Mouse (Mus musculus) heart, adult 11 months (tissue): ENCODE data around the gene Rpl15.

Experiments used
- DNase-seq: peaks from one replicate; pipeline ENCODE4 v3.0.0; 2022

Gene Rpl15

GRCm38 (mm10) chr14:18270529-18271441 lies at the start of gene Rpl15, which contains the start of gene Nkiras1:
Gene Rpl15, minus strand, starts transcription at chr14:18271391.
Gene Nkiras1, plus strand, starts transcription at chr14:18271136.
- DNase-seq: peak; percentile 100

GRCm38 (mm10) chr14:18317457-18318411 lies 46.5 kb upstream of the Rpl15 start:
- DNase-seq: peak; percentile 87

DNA sequence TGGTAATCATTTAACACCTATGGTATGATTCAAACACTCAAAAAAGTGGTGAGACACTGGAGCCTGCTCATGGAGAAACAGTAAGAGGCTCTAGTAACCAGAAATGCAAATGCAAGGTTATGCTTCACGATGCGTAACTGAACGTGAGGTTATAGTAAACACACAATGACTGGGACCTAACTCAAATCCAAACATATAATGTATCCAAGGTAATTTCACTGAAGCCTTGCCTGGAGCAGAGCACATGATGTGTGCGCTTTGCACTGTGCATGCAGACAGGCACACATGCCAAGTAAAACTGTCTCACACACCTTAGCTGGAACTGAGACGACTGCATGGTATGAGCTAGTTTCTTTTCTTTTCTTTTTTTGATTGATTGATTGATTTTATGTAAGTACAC lies 33.0 kb upstream of the Rpl15 start:
- DNase-seq: no peak

DNA sequence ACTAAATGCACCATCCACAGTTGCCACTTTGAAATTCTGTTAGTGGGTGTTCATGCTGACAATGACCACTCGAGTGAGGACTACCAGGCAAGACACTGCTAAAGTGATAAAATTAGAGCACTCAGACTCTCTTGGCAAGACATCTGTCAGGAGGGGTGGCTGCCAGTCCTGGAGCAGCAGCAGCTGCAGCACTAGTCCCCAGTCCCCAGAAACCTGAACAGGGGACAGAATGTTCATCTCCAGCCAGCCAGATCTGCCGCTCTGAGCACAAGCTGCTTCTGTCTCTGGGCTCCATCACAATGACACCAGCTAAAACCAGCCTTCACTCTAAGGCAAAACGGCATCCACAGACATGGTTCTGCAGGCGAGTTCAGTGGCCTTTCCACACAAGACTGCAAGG lies 32.1 kb upstream of the Rpl15 start:
- DNase-seq: peak; percentile 97

DNA sequence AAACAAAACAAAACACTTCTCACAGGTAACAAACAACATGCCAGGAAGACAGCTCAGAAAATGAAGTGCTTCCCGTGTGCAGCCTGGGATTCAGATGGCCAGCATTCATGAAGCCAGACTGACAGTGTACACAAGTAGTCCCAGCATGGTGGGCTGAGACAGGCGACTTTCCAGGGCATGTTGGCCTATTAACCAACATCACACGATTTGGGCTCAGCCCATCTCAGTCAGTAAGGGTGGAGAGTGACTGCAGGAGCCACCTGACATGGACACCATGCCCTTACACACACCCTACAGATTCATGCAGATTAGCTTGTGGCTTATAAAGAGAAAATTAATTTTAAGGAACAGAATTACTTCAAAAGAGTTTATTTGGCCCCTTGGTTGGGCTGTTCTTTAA lies 31.6 kb upstream of the Rpl15 start:
- DNase-seq: peak; percentile 80

DNA sequence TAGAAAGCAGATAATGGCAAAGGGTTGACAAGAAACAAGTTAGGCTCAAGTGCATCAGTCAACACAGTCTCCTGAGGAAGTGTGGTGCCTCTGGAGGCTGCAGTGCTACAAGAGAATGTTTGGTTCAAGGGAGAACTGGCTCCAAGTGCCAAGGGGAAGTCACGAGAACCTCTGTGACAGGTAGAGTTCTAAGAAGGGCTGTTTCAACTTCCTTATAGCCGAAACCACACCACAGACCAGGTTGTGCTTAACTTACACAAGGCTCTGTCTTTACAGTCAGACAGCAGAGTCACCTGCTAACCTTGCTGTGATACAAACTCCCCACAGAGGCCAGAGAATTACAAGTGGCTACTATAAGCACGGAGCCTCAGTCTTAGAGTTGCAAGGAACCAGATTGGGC lies 30.4 kb upstream of the Rpl15 start:
- DNase-seq: peak; percentile 65

- DNase-seq: peak; percentile 45
Observed at GRCm38 (mm10) chr14:18300676-18301075, 29.5 kb upstream of the Rpl15 start.

DNA sequence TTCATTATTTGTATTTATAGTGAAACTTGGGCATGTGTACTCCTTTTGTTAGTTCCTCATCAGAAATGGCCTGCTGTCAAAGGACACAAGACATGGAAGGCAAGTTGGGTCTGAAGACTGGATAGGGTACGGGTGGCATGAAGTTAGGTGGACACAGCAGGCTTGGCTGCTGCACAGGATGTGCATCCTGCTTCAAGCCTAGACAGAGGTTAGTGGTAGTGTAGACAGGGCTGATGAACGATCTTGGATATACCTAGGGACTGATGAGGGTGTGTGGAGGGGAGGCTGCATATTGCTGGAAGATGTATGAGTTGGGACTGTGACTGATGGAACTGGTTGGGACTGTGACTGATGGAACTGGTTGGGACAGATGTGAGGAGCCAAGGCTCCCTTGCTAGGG lies 27.7 kb upstream of the Rpl15 start:
- peak; percentile 79 for DNase-seq

DNA sequence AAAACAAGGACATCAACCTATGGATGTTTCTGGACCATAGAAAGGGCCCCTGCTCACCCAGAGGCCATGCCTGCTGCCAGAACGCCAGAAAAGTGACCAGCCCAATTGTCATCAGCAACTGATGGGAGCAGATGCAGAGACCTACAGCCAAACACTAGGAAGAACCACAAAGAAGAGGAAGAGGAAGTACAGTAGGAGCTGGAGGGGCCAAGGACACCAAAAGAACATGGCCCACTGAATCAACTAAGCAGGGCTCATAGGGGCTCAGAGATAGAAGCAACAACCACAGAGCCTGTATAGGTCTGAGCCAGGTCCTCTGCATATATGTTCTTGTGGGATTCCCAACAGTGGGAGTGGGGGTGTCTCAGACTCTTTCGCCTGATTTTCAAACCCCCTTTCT lies 26.2 kb upstream of the Rpl15 start:
- peak; percentile 52 for DNase-seq

- DNase-seq: peak; percentile 82
Observed at GRCm38 (mm10) chr14:18292578-18292977, 21.4 kb upstream of the Rpl15 start.

DNA sequence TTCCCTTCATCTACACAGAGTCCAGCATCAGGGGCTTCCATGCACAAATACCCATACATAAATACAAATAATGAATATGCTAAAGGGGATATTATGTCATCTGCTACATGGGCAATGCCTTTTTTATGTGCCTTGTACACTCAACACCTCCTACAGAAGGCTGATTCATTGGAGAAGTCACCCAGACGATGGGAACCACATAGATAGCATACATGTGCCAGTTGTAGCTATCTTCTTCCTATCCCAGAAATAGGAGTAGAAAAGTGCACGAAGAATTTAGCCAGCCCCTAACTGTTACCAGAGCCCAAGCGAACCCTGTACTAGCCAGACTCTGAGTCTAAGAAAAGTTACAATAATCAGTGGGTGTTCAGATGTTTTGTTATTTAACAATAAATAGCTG lies 20.9 kb upstream of the Rpl15 start:
- peak; percentile 64 for DNase-seq

DNA sequence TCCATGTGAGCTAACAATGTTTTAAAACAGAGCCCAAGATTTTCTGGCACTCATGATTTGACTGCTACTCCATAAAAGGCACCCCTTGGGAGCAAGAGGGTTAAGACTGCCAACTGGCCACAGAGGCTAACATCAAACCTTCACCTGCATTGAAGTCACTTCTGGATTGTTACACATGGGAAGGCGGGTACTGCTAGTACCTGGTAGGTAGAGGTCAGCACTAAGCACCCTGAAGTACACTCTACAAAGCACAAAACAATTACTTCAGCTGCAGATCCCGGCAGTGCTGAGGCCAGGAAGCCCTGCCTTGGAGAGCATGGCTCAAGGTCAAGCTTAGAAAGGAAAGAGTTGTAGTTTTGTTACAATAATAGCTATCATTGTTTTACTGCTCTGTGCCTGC lies 16.2 kb upstream of the Rpl15 start:
- peak; percentile 68 for DNase-seq

DNA sequence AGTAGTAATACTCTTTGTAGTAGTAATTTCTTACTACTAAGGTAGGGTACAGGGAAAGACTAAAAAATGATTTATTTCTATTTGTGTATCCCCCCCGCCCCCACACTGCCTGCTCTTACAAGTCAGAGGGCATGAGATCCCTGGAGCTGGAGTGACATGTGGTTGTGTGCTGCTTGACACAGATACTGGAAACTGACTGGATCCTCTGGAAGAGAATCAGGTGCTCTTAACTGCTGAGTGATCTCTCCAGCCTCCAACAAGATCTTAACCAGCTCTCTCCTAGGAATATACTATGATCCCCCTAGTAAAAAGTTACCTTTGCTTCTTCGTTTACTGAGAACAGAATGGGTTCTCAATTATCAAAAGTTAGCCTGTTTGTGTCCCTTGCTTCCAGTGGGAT lies 15.2 kb upstream of the Rpl15 start:
- DNase-seq: peak; percentile 61

GRCm38 (mm10) chr14:18285476-18285875 lies 14.3 kb upstream of the Rpl15 start:
- DNase-seq: peak; percentile 44

- DNase-seq: peak; percentile 56
Observed at GRCm38 (mm10) chr14:18284581-18284980, 13.4 kb upstream of the Rpl15 start.

- peak; percentile 65 for DNase-seq
Observed at GRCm38 (mm10) chr14:18280375-18280774, 9.2 kb upstream of the Rpl15 start.

GRCm38 (mm10) chr14:18274526-18274925 lies 3.3 kb upstream of the Rpl15 start:
- no peak for DNase-seq

GRCm38 (mm10) chr14:18271666-18272065 lies 475 bp upstream of the Rpl15 start:
- DNase-seq: no peak

DNA sequence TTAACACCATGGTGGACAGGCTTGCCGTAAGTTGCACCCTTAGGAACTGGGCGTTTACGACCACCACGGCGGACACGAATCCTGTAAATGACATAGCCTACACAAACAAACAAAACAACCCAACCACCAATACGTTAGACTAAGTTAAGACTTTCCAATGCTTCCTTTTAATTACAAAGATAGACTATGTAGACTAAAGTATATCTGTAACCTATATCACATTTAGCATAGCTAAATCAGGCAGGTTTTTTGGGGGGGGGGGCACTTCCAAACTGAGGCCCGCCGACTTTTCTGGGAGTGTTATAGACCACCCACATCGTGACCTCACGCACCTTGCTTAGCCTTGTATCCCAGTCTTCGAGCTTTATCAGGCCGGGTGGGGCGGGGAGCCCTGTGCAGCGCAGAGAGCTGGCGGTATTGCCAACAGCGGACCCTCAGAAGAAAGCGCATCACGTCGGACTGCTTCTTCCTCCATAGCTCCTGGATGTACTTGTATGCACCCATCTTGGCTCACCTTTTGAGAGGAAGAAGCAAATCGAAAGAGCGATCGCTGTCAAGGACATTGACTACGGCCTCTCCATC lies 1.2 kb downstream of the Rpl15 start:
- DNase-seq: peak; percentile 94

GRCm38 (mm10) chr14:18263427-18263826 lies 7.8 kb downstream of the Rpl15 start:
- no peak for DNase-seq

- DNase-seq: no peak
Observed at GRCm38 (mm10) chr14:18261203-18261602, 10.0 kb downstream of the Rpl15 start.

GRCm38 (mm10) chr14:18242638-18243130 lies 28.5 kb downstream of the Rpl15 start:
- peak; percentile 90 for DNase-seq

GRCm38 (mm10) chr14:18241786-18242185 lies 29.4 kb downstream of the Rpl15 start:
- DNase-seq: no peak
